Mouse (Mus musculus) MEL (cell line): Measurements from ENCODE around the gene Rinl.

Experiments
- CTCF ChIP-seq, 3 experiments: IDR thresholded peaks in 2 of 3; conservative IDR thresholded peaks in 1 of 3; 2 replicates each; pipeline ENCODE4 v1.5.1; 2011 to 2012; ENCODE audit warnings: low read length in 3 of 3, low read depth in 2 of 3, mild to moderate bottlenecking in 2 of 3, improper control_type of control experiment in 1 of 3, inconsistent platforms in 1 of 3, mixed read lengths in 1 of 3, moderate library complexity in 1 of 3; ENCODE audit not compliant: control insufficient read depth in 1 of 3, insufficient read depth in 1 of 3, poor library complexity in 1 of 3, severe bottlenecking in 1 of 3
- EP300 ChIP-seq, 2 experiments: IDR thresholded peaks; 2 replicates each; pipeline ENCODE4 v1.6.1; 2011; ENCODE audit warnings: improper control_type of control experiment in 2 of 2, low read length in 2 of 2, low read depth in 1 of 2, mild to moderate bottlenecking in 1 of 2
- ETS1 ChIP-seq: IDR thresholded peaks from 2 replicates; pipeline ENCODE4 v1.6.1; 2012; ENCODE audit warnings: low read depth, mild to moderate bottlenecking, inconsistent platforms, low read length, improper control_type of control experiment, moderate library complexity
- GATA1 ChIP-seq: IDR thresholded peaks from 2 replicates; pipeline ENCODE4 v1.6.1; 2011; ENCODE audit warnings: low read depth, low read length, improper control_type of control experiment
- MAFK ChIP-seq: IDR thresholded peaks from 2 replicates; pipeline ENCODE4 v1.6.1; 2011; ENCODE audit warnings: low read depth, mild to moderate bottlenecking, low read length, improper control_type of control experiment, borderline replicate concordance
- POLR2A ChIP-seq, 2 experiments: IDR thresholded peaks; 2 replicates each; pipeline ENCODE4 v1.6.1; 2011 to 2012; ENCODE audit warnings: low read length in 2 of 2, mild to moderate bottlenecking in 2 of 2, control low read depth in 1 of 2, improper control_type of control experiment in 1 of 2, low read depth in 1 of 2, moderate library complexity in 1 of 2; ENCODE audit not compliant: control insufficient read depth in 1 of 2, insufficient read depth in 1 of 2, poor library complexity in 1 of 2
- SMC3 ChIP-seq: IDR thresholded peaks from 2 replicates; pipeline ENCODE4 v1.6.1; 2011; ENCODE audit warnings: low read depth, low read length, improper control_type of control experiment
- ZC3H11A ChIP-seq: IDR thresholded peaks from 2 replicates; pipeline ENCODE4 v1.6.1; 2012; ENCODE audit warnings: low read depth, mild to moderate bottlenecking, inconsistent platforms, low read length, improper control_type of control experiment

DNA sequence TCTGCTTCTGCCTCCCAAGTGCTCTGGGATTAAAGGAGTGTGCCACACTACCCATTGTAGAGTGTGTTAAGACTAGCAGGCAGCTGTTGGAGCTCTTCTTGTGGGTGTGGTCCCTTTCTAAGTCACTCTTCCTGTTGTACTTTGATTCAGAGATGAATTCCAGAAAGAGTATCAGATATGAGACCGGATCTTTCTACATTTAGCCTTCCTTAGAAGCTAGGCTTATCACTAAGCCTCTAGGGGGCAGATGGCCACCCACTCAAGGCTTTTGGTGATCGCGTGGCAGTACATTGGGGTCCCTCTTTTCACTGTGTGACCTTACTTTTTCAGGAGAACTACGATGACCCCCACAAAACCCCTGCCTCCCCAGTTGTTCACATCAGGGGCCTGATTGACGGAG is 24.2 kb downstream of the Rinl start:
- TF ChIP-seq ZC3H11A = no peak
- TF ChIP-seq MAFK = no peak
- TF ChIP-seq SMC3 = no peak
- no peak for TF ChIP-seq EP300 (IDR thresholded peaks at IDR 0.05; ENCODE audit: low read depth in 1 of 2, low read length in 2 of 2)
- TF ChIP-seq CTCF (IDR thresholded peaks at IDR 0.05 in 2 of 3, conservative IDR thresholded peaks at IDR 0.05 in 1 of 3; ENCODE audit: control insufficient read depth in 1 of 3, insufficient read depth in 1 of 3, low read depth in 2 of 3, low read length in 3 of 3, poor library complexity in 1 of 3, severe bottlenecking in 1 of 3) = peak in 2 of 3 experiments; percentile 19 to 28; a peak in 2 of 6 replicates
- no peak for TF ChIP-seq POLR2A (IDR thresholded peaks at IDR 0.05; ENCODE audit: control insufficient read depth in 1 of 2, insufficient read depth in 1 of 2, low read depth in 1 of 2, low read length in 2 of 2, poor library complexity in 1 of 2)
- TF ChIP-seq GATA1 = peak; percentile 39; the same call in 1 of the 2 replicates
- TF ChIP-seq ETS1 = no peak
